Mouse (Mus musculus): ENCODE data around the gene Iqca. TPM values are rescaled to one million over a fixed set of nuclear protein-coding genes. Genes with fewer than 3 reads are reported as not detected.
A peak's percentile ranks its signal among the peaks of the same experiment; 100 is the strongest.

Gene Iqca
- total RNA-seq, 2 experiments from 2014 or later, result not detected

GRCm38 (mm10) chr1:90132402-90132801 lies 20.8 kb downstream of the Iqca start:
- no peak for DNase-seq

GRCm38 (mm10) chr1:90131982-90132381 lies 21.2 kb downstream of the Iqca start:
- DNase-seq, result no peak

GRCm38 (mm10) chr1:90124561-90124960 lies 28.6 kb downstream of the Iqca start:
- DNase-seq, result no peak

GRCm38 (mm10) chr1:90120706-90121105 lies 32.5 kb downstream of the Iqca start:
- no peak for DNase-seq

GRCm38 (mm10) chr1:90119214-90119613 lies 34.0 kb downstream of the Iqca start:
- DNase-seq, result no peak

GRCm38 (mm10) chr1:90117207-90117606 lies 36.0 kb downstream of the Iqca start:
- DNase-seq, result no peak

GRCm38 (mm10) chr1:90114586-90114985 lies 38.6 kb downstream of the Iqca start:
- no peak for DNase-seq

GRCm38 (mm10) chr1:90113655-90114244 lies 39.5 kb downstream of the Iqca start:
- DNase-seq, result no peak

GRCm38 (mm10) chr1:90112669-90113068 lies 40.5 kb downstream of the Iqca start:
- DNase-seq, result no peak

- peak; percentile 25 for DNase-seq
Observed at GRCm38 (mm10) chr1:90111198-90111839, 41.9 kb downstream of the Iqca start.

GRCm38 (mm10) chr1:90103896-90104487 lies 49.2 kb downstream of the Iqca start:
- DNase-seq, result no peak

GRCm38 (mm10) chr1:90100360-90101232 lies 52.6 kb downstream of the Iqca start:
- peak; percentile 28 for DNase-seq

GRCm38 (mm10) chr1:90092816-90093493 lies 60.2 kb downstream of the Iqca start:
- DNase-seq, result no peak

- no peak for DNase-seq
Observed at GRCm38 (mm10) chr1:90088192-90088990, 64.8 kb downstream of the Iqca start.

- DNase-seq, result no peak
Observed at GRCm38 (mm10) chr1:90086461-90086860, 66.7 kb downstream of the Iqca start.

GRCm38 (mm10) chr1:90085526-90086157 lies 67.6 kb downstream of the Iqca start:
- DNase-seq, result no peak

- no peak for DNase-seq
Observed at GRCm38 (mm10) chr1:90076291-90076690, 76.9 kb downstream of the Iqca start.

- no peak for DNase-seq
Observed at GRCm38 (mm10) chr1:90074779-90075178, 78.4 kb downstream of the Iqca start.

GRCm38 (mm10) chr1:90071812-90072580 lies 81.2 kb downstream of the Iqca start:
- DNase-seq, result no peak

- DNase-seq, result peak; percentile 53
Observed at GRCm38 (mm10) chr1:90060599-90060998, 92.6 kb downstream of the Iqca start.
